Comparison of ENCODE assay signal across 8 mouse cellular contexts in genomic region chr12:73909013-73909575, GRCm38 (mm10). TPM values are rescaled to one million over a fixed set of nuclear protein-coding genes. Genes with fewer than 3 reads are reported as not detected.
DNase-seq lines count a peak whose midpoint lies in the region; ATAC-seq and TF ChIP-seq lines count a peak whose summit lies in the region.

No protein-coding gene starts in this region.

- H3K4me2 ChIP-seq in kidney, postnatal 0 days (ENCODE audit: low read length), result peak overlapping the region; percentile 70
- peak overlapping the region; percentile 58 for H3K4me2 ChIP-seq in hindbrain, embryonic 11.5 days (replicated peaks; ENCODE audit: low read depth, low read length)
- peak overlapping the region; percentile 69 for H3K4me2 ChIP-seq in midbrain, embryonic 14.5 days (ENCODE audit: low read length)

- H3K9ac ChIP-seq in kidney, postnatal 0 days (ENCODE audit: low read depth, low read length), result peak overlapping the region; percentile 98
- peak overlapping the region; percentile 98 for H3K9ac ChIP-seq in hindbrain, embryonic 11.5 days (ENCODE audit: low read depth, low read length)
- peak overlapping the region; percentile 99 for H3K9ac ChIP-seq in midbrain, embryonic 14.5 days (replicated peaks; ENCODE audit: low read length)

- H3K27me3 ChIP-seq in kidney, postnatal 0 days (ENCODE audit: insufficient read depth, low read length), result no peaks in the 10 kb centered on the region
- H3K27me3 ChIP-seq in Patski, result no peaks in the 10 kb centered on the region
- no peaks in the 10 kb centered on the region for H3K27me3 ChIP-seq in hindbrain, embryonic 11.5 days (ENCODE audit: control insufficient read depth, insufficient read depth, low read length)
- no peaks in the 10 kb centered on the region for H3K27me3 ChIP-seq in midbrain, embryonic 14.5 days (ENCODE audit: control insufficient read depth, insufficient read depth, low read length)

- H3K9me3 ChIP-seq in kidney, postnatal 0 days (replicated peaks; ENCODE audit: low read length), result no peaks in the 10 kb centered on the region
- H3K9me3 ChIP-seq in hindbrain, embryonic 11.5 days (ENCODE audit: control insufficient read depth, low read length), result no peaks in the 10 kb centered on the region
- H3K9me3 ChIP-seq in midbrain, embryonic 14.5 days (ENCODE audit: control insufficient read depth, low read length), result no peaks in the 10 kb centered on the region

- in situ Hi-C loops in Patski (cut with MboI; ENCODE audit: low pct_unique_long_range_greater_than_20kb), result no loop called here

- no peaks in the 10 kb centered on the region for H3K36me3 ChIP-seq in kidney, postnatal 0 days (ENCODE audit: insufficient read depth, low read length)
- no peaks in the 10 kb centered on the region for H3K36me3 ChIP-seq in hindbrain, embryonic 11.5 days (ENCODE audit: control insufficient read depth, insufficient read depth, low read length)
- no peaks in the 10 kb centered on the region for H3K36me3 ChIP-seq in midbrain, embryonic 14.5 days (ENCODE audit: control insufficient read depth, insufficient read depth, low read length)

- ATAC-seq in kidney, postnatal 0 days (replicated peaks; ENCODE audit: low FRiP score, low read depth), result no peak
- no peak for ATAC-seq in Patski
- ATAC-seq in hindbrain, embryonic 11.5 days (ENCODE audit: low FRiP score), result no peak
- no peak for ATAC-seq in midbrain, embryonic 14.5 days (ENCODE audit: low FRiP score, low TSS enrichment)

- peak; percentile 59 for DNase-seq in kidney, postnatal 0 days (ENCODE audit: low spot score)
- DNase-seq in kidney, adult 9 months, result no peak
- no peak for DNase-seq in Patski (ENCODE audit: low read depth, low spot score)
- DNase-seq in hindbrain, embryonic 11.5 days (ENCODE audit: low spot score), result peak; percentile 13
- DNase-seq in midbrain, embryonic 14.5 days, result peak; percentile 25
- no peak for DNase-seq in frontal cortex, adult 2 months (ENCODE audit: extremely low spot score in 1 of 2, low spot score in 1 of 2)
- DNase-seq in frontal cortex, postnatal 36 days (ENCODE audit: low spot score in 2 of 2), result no peak
- DNase-seq in cerebellum, adult 8-10 months, result no peak

- no peak overlapping the region for H3K27ac ChIP-seq in kidney, postnatal 0 days
- H3K27ac ChIP-seq in hindbrain, embryonic 11.5 days (ENCODE audit: low read depth, low read length), result no peak overlapping the region
- no peak overlapping the region for H3K27ac ChIP-seq in midbrain, embryonic 14.5 days (replicated peaks; ENCODE audit: low read depth, low read length)

- WGBS in kidney, postnatal 0 days, result 0% methylated on average over 6 of the region's 6 CpGs
- WGBS in hindbrain, embryonic 11.5 days, result 11% methylated on average over 6 of the region's 6 CpGs
- WGBS in midbrain, embryonic 14.5 days, result 8% methylated on average over 6 of the region's 6 CpGs

- CTCF ChIA-PET in Patski (lab: Charles Lee), result interaction anchor here (1.2 kb wide), 1 partner anchor 10 kb away, joined by 4 read pairs; no protein-coding TSS in a partner anchor

- H3K4me3 ChIP-seq in kidney, postnatal 0 days (replicated peaks; ENCODE audit: low read depth, low read length), result peak overlapping the region; percentile 88
- H3K4me3 ChIP-seq in hindbrain, embryonic 11.5 days (ENCODE audit: low read depth, low read length), result peak overlapping the region; percentile 87
- H3K4me3 ChIP-seq in midbrain, embryonic 14.5 days (replicated peaks; ENCODE audit: low read depth, low read length), result peak overlapping the region; percentile 96

- TF ChIP-seq CTCF in kidney, postnatal 0 days (IDR thresholded peaks at IDR 0.05; ENCODE audit: low read depth), result peak; percentile 22; the same call in 1 of the 2 replicates
- peak; percentile 9 for TF ChIP-seq CTCF in Patski (IDR thresholded peaks at IDR 0.05)

- POLR2A ChIA-PET in Patski (lab: Charles Lee), result interaction anchor here (0.6 to 1.6 kb wide), 4 partner anchors 15 to 190 kb away, joined by 3 to 10 read pairs (median 4); no protein-coding TSS in a partner anchor

- H3K4me1 ChIP-seq in kidney, postnatal 0 days (replicated peaks; ENCODE audit: insufficient read depth, low read length), result no peaks in the 10 kb centered on the region; the same call in 1 of the 2 replicates
- H3K4me1 ChIP-seq in hindbrain, embryonic 11.5 days (replicated peaks; ENCODE audit: control insufficient read depth, insufficient read depth, low read length), result no peaks in the 10 kb centered on the region
- peaks cover 20% of the 10 kb centered on the region for H3K4me1 ChIP-seq in midbrain, embryonic 14.5 days (ENCODE audit: control insufficient read depth, insufficient read depth, low read length)

RNA-seq across cellular contexts. Expression of gene Hif1a, which starts 7.9 kb away (rescaled TPM):
- 74.9 and 75.1 TPM in 2 replicates for polyA plus RNA-seq in kidney, postnatal 0 days (2015; fragmentation: Nextera tagmentation; extraction: Ambion mirVana)
- polyA plus RNA-seq in Patski (2021), result 253 TPM
- polyA plus RNA-seq in hindbrain, embryonic 11.5 days (2014; fragmentation: Nextera tagmentation; extraction: Ambion mirVana), result 130 and 139 TPM in 2 replicates
- 90.0 and 119 TPM in 2 replicates for polyA plus RNA-seq in midbrain, embryonic 14.5 days (2014; fragmentation: Nextera tagmentation; extraction: Ambion mirVana)
- polyA plus RNA-seq in frontal cortex, adult 2 months (2012; rRNA removed), result 36.7 and 46.6 TPM in 2 replicates

RNA-seq across cellular contexts. Expression of gene Gm49321, which starts 28.4 kb away (rescaled TPM):
- 8.1 and 8.5 TPM in 2 replicates for polyA plus RNA-seq in kidney, postnatal 0 days (2015; fragmentation: Nextera tagmentation; extraction: Ambion mirVana)
- 8.7 TPM for polyA plus RNA-seq in Patski (2021)
- 19.8 and 19.9 TPM in 2 replicates for polyA plus RNA-seq in hindbrain, embryonic 11.5 days (2014; fragmentation: Nextera tagmentation; extraction: Ambion mirVana)
- 14.5 and 16.3 TPM in 2 replicates for polyA plus RNA-seq in midbrain, embryonic 14.5 days (2014; fragmentation: Nextera tagmentation; extraction: Ambion mirVana)
- not detected in 2 replicates for polyA plus RNA-seq in frontal cortex, adult 2 months (2012; rRNA removed)

RNA-seq across cellular contexts. Expression of gene Snapc1, which starts 55.2 kb away (rescaled TPM):
- 12.4 and 12.6 TPM in 2 replicates for polyA plus RNA-seq in kidney, postnatal 0 days (2015; fragmentation: Nextera tagmentation; extraction: Ambion mirVana)
- polyA plus RNA-seq in Patski (2021), result 16.5 TPM
- 24.1 and 28.3 TPM in 2 replicates for polyA plus RNA-seq in hindbrain, embryonic 11.5 days (2014; fragmentation: Nextera tagmentation; extraction: Ambion mirVana)
- 34.8 and 38.4 TPM in 2 replicates for polyA plus RNA-seq in midbrain, embryonic 14.5 days (2014; fragmentation: Nextera tagmentation; extraction: Ambion mirVana)
- polyA plus RNA-seq in frontal cortex, adult 2 months (2012; rRNA removed), result 32.4 and 32.6 TPM in 2 replicates

Comparison
In these comparisons a context has a peak if more than half of its experiments do, and no peak if none do; other contexts are left out.
1. DNase-seq: peak in kidney, postnatal 0 days (single experiment), hindbrain, embryonic 11.5 days (single experiment) and midbrain, embryonic 14.5 days (single experiment); none in kidney, adult 9 months (single experiment), Patski (single experiment), frontal cortex, adult 2 months (0 of 2), frontal cortex, postnatal 36 days (0 of 2) and cerebellum, adult 8-10 months (single experiment).
2. Peak in every context shown above with its lines, with median percentiles within 50 percentile points of each other: H3K4me2 ChIP-seq, H3K4me3 ChIP-seq and H3K9ac ChIP-seq.